Mouse (Mus musculus) heart, postnatal 4 days (tissue): ENCODE data around the gene Prss33. TPM values are rescaled to one million over a fixed set of nuclear protein-coding genes. Genes with fewer than 3 reads are reported as not detected.

ENCODE experiments used
- DNase-seq: peaks from one replicate; pipeline ENCODE4 v3.0.0; 2021
- microRNA-seq, 2 experiments: library from miRNA; unstranded; fragments of <30 nt; microRNA quantifications; one replicate each; pipeline ENCODE4 v1.2.0; 2021 to 2022
- total RNA-seq, 2 experiments: library from RNA; stranded (reverse); gene quantifications; 2 replicates each; pipeline ENCODE4 v1.2.3; 2021

The Prss33 gene
- total RNA-seq, 2 experiments from 2014 or later, result not detected

- no peak for DNase-seq
These were observed 52.5 kb downstream of the Prss33 start for GRCm38 (mm10) chr17:23783352-23783751.

Small RNA genes within 50 kb of the gene (microRNA-seq; reads per million reads assigned to microRNA genes)
- 2.2 to 3.1 reads per million in 2 experiments for gene Mir5125

Other genes starting within 250 kb of the Prss33 start
- gene Zfp13, start 236.6 kb downstream of the Prss33 start, total RNA-seq, result 10 to 100 TPM in 1 of 2 experiments, 1 to 10 TPM in 1; 9.3 to 10.3 TPM
- not detected for gene Zscan10, start 235.2 kb downstream of the Prss33 start, total RNA-seq
- gene Mmp25, start 190.8 kb downstream of the Prss33 start, total RNA-seq, result under 1 TPM; 0.48 to 0.50 TPM
- gene Bicdl2, start 175.6 kb downstream of the Prss33 start, total RNA-seq, result under 1 TPM in 1 of 2 experiments, not detected in 1; 0.14 TPM
- 100 to 1,000 TPM; 214 to 238 TPM for gene Hcfc1r1, start 162.5 kb downstream of the Prss33 start, total RNA-seq
- 10 to 100 TPM; 24.8 to 28.8 TPM for gene Thoc6, start 162.2 kb downstream of the Prss33 start, total RNA-seq
- gene Tnfrsf12a, start 158.6 kb downstream of the Prss33 start, total RNA-seq, result 100 to 1,000 TPM; 212 to 246 TPM
- not detected for gene Cldn6, start 156.8 kb downstream of the Prss33 start, total RNA-seq
- gene Cldn9, start 152.0 kb downstream of the Prss33 start, total RNA-seq, result not detected
- not detected for gene 1520401A03Rik, start 113.3 kb downstream of the Prss33 start, total RNA-seq
- 10 to 100 TPM; 16.6 to 16.7 TPM for gene Pkmyt1, start 109.7 kb downstream of the Prss33 start, total RNA-seq
- 10 to 100 TPM; 19.1 to 19.3 TPM for gene Paqr4, start 95.2 kb downstream of the Prss33 start, total RNA-seq
- not detected for gene Kremen2, start 90.2 kb downstream of the Prss33 start, total RNA-seq
- 10 to 100 TPM; 32.8 to 33.4 TPM for gene Flywch1, start 64.5 kb downstream of the Prss33 start, total RNA-seq
- 1 to 10 TPM; 1.2 to 2.2 TPM for gene Flywch2, start 50.0 kb downstream of the Prss33 start, total RNA-seq
- gene Srrm2, start 45.5 kb downstream of the Prss33 start, total RNA-seq, result 100 to 1,000 TPM; 275 to 287 TPM
- gene Elob, start 6.9 kb downstream of the Prss33 start, total RNA-seq, result 100 to 1,000 TPM; 413 to 427 TPM
- not detected for gene Prss32, start 7.8 kb upstream of the Prss33 start, total RNA-seq
- not detected for gene Prss41, start 8.1 kb upstream of the Prss33 start, total RNA-seq
- not detected for gene Prss21, start 32.0 kb upstream of the Prss33 start, total RNA-seq
- gene Dcpp1, start 44.8 kb upstream of the Prss33 start, total RNA-seq, result not detected
- gene Dcpp2, start 44.8 kb upstream of the Prss33 start, total RNA-seq, result not detected
- gene Dcpp3, start 81.4 kb upstream of the Prss33 start, total RNA-seq, result not detected
- gene Sbp, start 105.6 kb upstream of the Prss33 start, total RNA-seq, result not detected
- gene Sbpl, start 119.2 kb upstream of the Prss33 start, total RNA-seq, result not detected
- not detected for gene Prss30, start 144.5 kb upstream of the Prss33 start, total RNA-seq
- not detected for gene Prss22, start 162.0 kb upstream of the Prss33 start, total RNA-seq
- gene Prss27, start 202.1 kb upstream of the Prss33 start, total RNA-seq, result not detected
- gene Kctd5, start 237.4 kb upstream of the Prss33 start, total RNA-seq, result 10 to 100 TPM; 25.4 to 26.0 TPM